8 mouse cellular contexts compared by ENCODE assay signal in the genomic region with DNA sequence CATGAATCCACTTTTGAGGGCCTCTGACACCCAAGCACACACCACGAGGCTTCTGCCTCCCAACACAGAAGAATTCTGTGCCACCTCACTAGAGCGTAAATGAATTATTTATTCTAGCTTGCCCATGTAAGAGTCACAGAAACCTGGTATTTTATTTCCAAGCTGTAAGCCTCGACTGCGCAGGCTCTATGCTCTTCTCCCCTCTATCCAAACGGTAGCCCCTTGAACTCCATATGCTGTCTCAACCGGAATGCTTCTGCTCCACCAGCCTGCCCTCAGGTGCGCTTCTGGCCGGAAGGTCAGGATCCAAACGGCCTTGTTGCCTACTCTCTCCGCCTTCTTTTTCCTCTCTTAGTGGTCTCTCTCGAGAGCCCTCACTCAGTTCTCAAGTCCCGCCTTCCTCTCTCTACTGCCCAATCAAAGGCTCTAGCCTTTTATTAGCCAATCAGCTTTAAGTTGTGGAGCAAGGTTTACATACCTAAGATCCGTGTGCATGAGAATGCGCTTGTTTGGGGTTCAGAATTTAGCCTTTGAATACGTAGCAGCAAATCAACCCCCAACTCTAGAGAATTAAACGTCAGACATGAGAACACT. TPM values are rescaled to one million over a fixed set of nuclear protein-coding genes. Genes with fewer than 3 reads are reported as not detected.
DNase-seq lines count a peak whose midpoint lies in the region; ATAC-seq and TF ChIP-seq lines count a peak whose summit lies in the region.

No protein-coding gene starts in this region.

- H3K27ac ChIP-seq in heart, embryonic 14.5 days (replicated peaks in 1 of 2; ENCODE audit: control insufficient read depth in 1 of 2, insufficient read depth in 1 of 2, low read depth in 2 of 2, low read length in 2 of 2): no peak overlapping the region
- no peak overlapping the region for H3K27ac ChIP-seq in kidney, postnatal 0 days
- H3K27ac ChIP-seq in stomach, postnatal 0 days (replicated peaks): no peak overlapping the region

- WGBS in heart, embryonic 14.5 days: 36% methylated on average over 16 of the region's 16 CpGs
- 22% methylated on average over 16 of the region's 16 CpGs for WGBS in kidney, postnatal 0 days
- 29% methylated on average over 16 of the region's 16 CpGs for WGBS in stomach, postnatal 0 days

- peaks cover 21% of the 10 kb centered on the region for H3K4me1 ChIP-seq in E14TG2a.4 (replicated peaks; ENCODE audit: low read depth, low read length)
- peaks cover 10 to 25% of the 10 kb centered on the region in 2 experiments for H3K4me1 ChIP-seq in heart, embryonic 14.5 days (ENCODE audit: control insufficient read depth in 2 of 2, insufficient read depth in 2 of 2, low read length in 2 of 2)
- H3K4me1 ChIP-seq in kidney, postnatal 0 days (replicated peaks; ENCODE audit: insufficient read depth, low read length): no peaks in the 10 kb centered on the region
- H3K4me1 ChIP-seq in stomach, postnatal 0 days (replicated peaks; ENCODE audit: control insufficient read depth, insufficient read depth): no peaks in the 10 kb centered on the region

- peak overlapping the region; percentile 48 for H3K9ac ChIP-seq in heart, embryonic 14.5 days (ENCODE audit: low read length)
- peak overlapping the region; percentile 31; the same call in 1 of the 2 replicates for H3K9ac ChIP-seq in kidney, postnatal 0 days (ENCODE audit: low read depth, low read length)
- peak overlapping the region; percentile 31; the same call in 1 of the 2 replicates for H3K9ac ChIP-seq in stomach, postnatal 0 days (ENCODE audit: low read length)

- H3K9me3 ChIP-seq in E14TG2a.4 (ENCODE audit: low read length): no peaks in the 10 kb centered on the region
- H3K9me3 ChIP-seq in heart, embryonic 14.5 days (ENCODE audit: control insufficient read depth, low read length): no peaks in the 10 kb centered on the region
- H3K9me3 ChIP-seq in kidney, postnatal 0 days (replicated peaks; ENCODE audit: low read length): no peaks in the 10 kb centered on the region
- H3K9me3 ChIP-seq in stomach, postnatal 0 days (ENCODE audit: control insufficient read depth, low read length): no peaks in the 10 kb centered on the region

- peak overlapping the region; percentile 60 for H3K4me2 ChIP-seq in heart, embryonic 14.5 days (ENCODE audit: low read length)
- peak overlapping the region; percentile 61 for H3K4me2 ChIP-seq in kidney, postnatal 0 days (ENCODE audit: low read length)
- H3K4me2 ChIP-seq in stomach, postnatal 0 days (replicated peaks; ENCODE audit: low read depth): peak overlapping the region; percentile 53

- TF ChIP-seq CTCF in E14TG2a.4 (conservative IDR thresholded peaks at IDR 0.05; ENCODE audit: low read length): no peak
- TF ChIP-seq CTCF in kidney, postnatal 0 days (IDR thresholded peaks at IDR 0.05; ENCODE audit: low read depth): no peak
- no peak for TF ChIP-seq CTCF in stomach, postnatal 0 days (IDR thresholded peaks at IDR 0.05; ENCODE audit: low read depth)

- H3K4me3 ChIP-seq in E14TG2a.4 (replicated peaks; ENCODE audit: low read length): peak overlapping the region; percentile 68
- H3K4me3 ChIP-seq in heart, embryonic 14.5 days (ENCODE audit: control insufficient read depth in 1 of 2, insufficient read depth in 1 of 2, low read depth in 1 of 2, low read length in 2 of 2): peak overlapping the region; percentile 15 to 30; a peak in 3 of 4 replicates
- peak overlapping the region; percentile 37 for H3K4me3 ChIP-seq in kidney, postnatal 0 days (replicated peaks; ENCODE audit: low read depth, low read length)
- H3K4me3 ChIP-seq in stomach, postnatal 0 days (ENCODE audit: low read depth, low read length): peak overlapping the region; percentile 33

- peaks cover 16% of the 10 kb centered on the region for H3K36me3 ChIP-seq in E14TG2a.4 (ENCODE audit: insufficient read depth, low read length)
- peaks cover 54% of the 10 kb centered on the region for H3K36me3 ChIP-seq in heart, embryonic 14.5 days (ENCODE audit: control insufficient read depth, insufficient read depth, low read length)
- H3K36me3 ChIP-seq in kidney, postnatal 0 days (ENCODE audit: insufficient read depth, low read length): 0 out of 2 replicates have a peak, but pooled peaks cover 9% of the 10 kb centered on the region
- peaks cover 5% of the 10 kb centered on the region; the same call in 1 of the 2 replicates for H3K36me3 ChIP-seq in stomach, postnatal 0 days (ENCODE audit: control insufficient read depth, insufficient read depth, low read length)

- H3K27me3 ChIP-seq in E14TG2a.4 (ENCODE audit: insufficient read depth, low read length): peaks cover 22% of the 10 kb centered on the region
- H3K27me3 ChIP-seq in heart, embryonic 14.5 days (ENCODE audit: control insufficient read depth, insufficient read depth, low read length): no peaks in the 10 kb centered on the region
- no peaks in the 10 kb centered on the region for H3K27me3 ChIP-seq in kidney, postnatal 0 days (ENCODE audit: insufficient read depth, low read length)
- H3K27me3 ChIP-seq in stomach, postnatal 0 days (ENCODE audit: control insufficient read depth, insufficient read depth, low read length): no peaks in the 10 kb centered on the region

- ATAC-seq in heart, embryonic 14.5 days (ENCODE audit: insufficient number of reproducible peaks, insufficient read depth, low FRiP score, low read depth): no peak
- ATAC-seq in kidney, postnatal 0 days (replicated peaks; ENCODE audit: low FRiP score, low read depth): peak; percentile 95
- ATAC-seq in stomach, postnatal 0 days (ENCODE audit: low FRiP score, low TSS enrichment): peak; percentile 86

- peak; percentile 14 for DNase-seq in c-Kit-positive CD71-positive TER-119-positive erythroid progenitor cells, embryonic 14.5 days (ENCODE audit: low spot score)
- DNase-seq in kidney, postnatal 0 days (ENCODE audit: low spot score): peak; percentile 86
- DNase-seq in lung, postnatal 36 days: peak; percentile 79
- peak; percentile 38 for DNase-seq in stomach, postnatal 0 days (ENCODE audit: low spot score)
- DNase-seq in gastrocnemius, adult 8-10 months (ENCODE audit: low spot score in 2 of 2): no peak
- no peak for DNase-seq in ovary, adult 18-20 months (ENCODE audit: low spot score)

- TF ChIP-seq EP300 in stomach, postnatal 0 days (optimal IDR thresholded peaks at IDR 0.05): no peak

RNA-seq across cellular contexts. Expression of gene Aasdh, which starts 36.5 kb away (rescaled TPM):
- 17.8 and 19.1 TPM in 2 replicates for polyA plus RNA-seq in heart, embryonic 14.5 days (2014; fragmentation: Nextera tagmentation; extraction: Ambion mirVana)
- polyA plus RNA-seq in kidney, postnatal 0 days (2015; fragmentation: Nextera tagmentation; extraction: Ambion mirVana): 10.6 and 11.0 TPM in 2 replicates
- 7.0 and 7.4 TPM in 2 replicates for polyA plus RNA-seq in stomach, postnatal 0 days (2015; fragmentation: Nextera tagmentation; extraction: Ambion mirVana)
- 10 to 100 TPM in 3 of 4 experiments, 1 to 10 TPM in 1; 8.6 to 14.5 (median 12.0) TPM for total RNA-seq in gastrocnemius, adult 8-10 months (2022)

Comparison
In these comparisons a context has a peak if more than half of its experiments do, and no peak if none do; other contexts are left out.
1. DNase-seq: peak in c-Kit-positive CD71-positive TER-119-positive erythroid progenitor cells, embryonic 14.5 days (single experiment), kidney, postnatal 0 days (single experiment), lung, postnatal 36 days (single experiment) and stomach, postnatal 0 days (single experiment); none in gastrocnemius, adult 8-10 months (0 of 2) and ovary, adult 18-20 months (single experiment).
2. Peak in every context shown above with its lines, with median percentiles within 50 percentile points of each other: H3K4me3 ChIP-seq, H3K4me2 ChIP-seq and H3K9ac ChIP-seq.